Mouse (Mus musculus) retina, embryonic 14.5 days (tissue): Measurements from ENCODE around the gene Cryzl1.
"Not testable (repeated sequence)": the region's sequence is repeated elsewhere in the genome, so short reads cannot be mapped to it uniquely, and the experiment has no call there.

Experiments used
- DNase-seq: peaks from one replicate; pipeline ENCODE4 v3.0.0-alpha.2; 2015; ENCODE audit warnings: low spot score

Cryzl1 gene

GRCm38 (mm10) chr16:91645420-91645819 lies 83.4 kb downstream of the Cryzl1 start:
- not testable (repeated sequence) for DNase-seq

GRCm38 (mm10) chr16:91644901-91645300 lies 83.9 kb downstream of the Cryzl1 start:
- DNase-seq, result no peak

GRCm38 (mm10) chr16:91640171-91640570 lies 88.6 kb downstream of the Cryzl1 start:
- no peak for DNase-seq

- DNase-seq, result no peak
Measured at GRCm38 (mm10) chr16:91639636-91640035, 89.1 kb downstream of the Cryzl1 start.
